Mouse (Mus musculus): ENCODE data around the gene Grid2. TPM values are rescaled to one million over a fixed set of nuclear protein-coding genes. Genes with fewer than 3 reads are reported as not detected.

Gene Grid2
- polyA plus RNA-seq, 1 experiment = 0.06 TPM

DNA sequence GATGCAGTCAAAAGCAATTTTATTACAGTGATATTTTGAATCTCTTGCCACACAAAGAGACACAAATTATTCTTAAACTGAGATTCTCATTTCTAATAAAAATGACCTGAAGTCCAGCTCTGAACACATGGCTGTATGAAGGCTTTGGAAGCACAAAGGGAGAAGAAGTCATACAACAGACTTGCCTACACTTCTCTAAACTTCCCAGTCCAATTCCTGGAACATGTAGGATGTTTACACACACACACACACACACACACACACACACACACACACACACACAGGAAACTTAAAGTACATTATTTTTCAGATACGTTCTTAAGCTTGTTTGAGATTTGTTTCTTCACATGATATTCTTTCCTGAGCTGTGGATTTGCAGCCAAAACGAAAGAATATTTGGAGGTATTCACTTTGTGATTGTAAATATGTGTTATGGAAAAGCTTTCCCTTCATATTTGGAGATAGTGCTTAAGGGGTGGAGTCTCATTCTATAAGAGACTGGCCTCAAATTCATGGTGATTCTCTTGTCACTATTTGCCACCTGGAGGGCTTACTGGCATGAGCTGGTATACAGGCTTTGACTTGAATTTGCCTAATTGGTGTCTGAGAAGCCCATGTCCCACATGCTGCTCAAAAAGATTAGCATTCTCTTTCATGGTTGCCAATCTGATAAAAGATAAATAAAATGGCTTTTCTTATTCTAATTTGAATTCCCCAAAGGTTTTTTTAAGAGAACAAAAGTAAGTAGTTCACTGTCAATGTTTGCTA, 1049.2 kb downstream of the Grid2 start:
- no peaks in the 10 kb centered on the region for H3K36me3 ChIP-seq (ENCODE audit: control insufficient read depth, insufficient read depth, low read length)
- H3K27me3 ChIP-seq (ENCODE audit: control insufficient read depth, insufficient read depth, low read length) = no peaks in the 10 kb centered on the region
- H3K4me1 ChIP-seq (ENCODE audit: control insufficient read depth, insufficient read depth, low read length) = no peaks in the 10 kb centered on the region
- TF ChIP-seq POLR2A (IDR thresholded peaks at IDR 0.05; ENCODE audit: control insufficient read depth, low read depth, low read length) = no peak
- no peak for TF ChIP-seq CTCF (IDR thresholded peaks at IDR 0.05; ENCODE audit: control insufficient read depth, insufficient read depth, insufficient replicate concordance, low read depth, low read length)
- H3K27ac ChIP-seq (ENCODE audit: control insufficient read depth, insufficient read depth, low read depth, low read length) = no peak overlapping the region
- H3K4me3 ChIP-seq (ENCODE audit: control insufficient read depth, low read depth, low read length) = no peak overlapping the region

- TF ChIP-seq CTCF (IDR thresholded peaks at IDR 0.05; ENCODE audit: control insufficient read depth, insufficient read depth, insufficient replicate concordance, low read depth, low read length) (no peak), POLR2A (IDR thresholded peaks at IDR 0.05; ENCODE audit: control insufficient read depth, low read depth, low read length) (no peak)
- H3K27ac ChIP-seq (ENCODE audit: control insufficient read depth, insufficient read depth, low read depth, low read length) = no peak overlapping the region
- no peaks in the 10 kb centered on the region for H3K36me3 ChIP-seq (ENCODE audit: control insufficient read depth, insufficient read depth, low read length)
Observed at GRCm38 (mm10) chr6:64308631-64309030, 1053.0 kb downstream of the Grid2 start.

GRCm38 (mm10) chr6:64313132-64313531, 1057.5 kb downstream of the Grid2 start:
- Histone ChIP-seq H3K36me3 (ENCODE audit: control insufficient read depth, insufficient read depth, low read length) (no peaks in the 10 kb centered on the region), H3K27ac (ENCODE audit: control insufficient read depth, insufficient read depth, low read depth, low read length) (no peak overlapping the region), H3K4me3 (ENCODE audit: control insufficient read depth, low read depth, low read length) (no peak overlapping the region), H3K27me3 (ENCODE audit: control insufficient read depth, insufficient read depth, low read length) (no peaks in the 10 kb centered on the region), H3K4me1 (ENCODE audit: control insufficient read depth, insufficient read depth, low read length) (no peaks in the 10 kb centered on the region)
- TF ChIP-seq POLR2A (IDR thresholded peaks at IDR 0.05; ENCODE audit: control insufficient read depth, low read depth, low read length) (no peak), CTCF (IDR thresholded peaks at IDR 0.05; ENCODE audit: control insufficient read depth, insufficient read depth, insufficient replicate concordance, low read depth, low read length) (no peak)

More at GRCm38 (mm10) chr6:64308631-64309030, 1053.0 kb downstream of the Grid2 start:
- H3K4me3 ChIP-seq (ENCODE audit: control insufficient read depth, low read depth, low read length) = no peak overlapping the region
- H3K4me1 ChIP-seq (ENCODE audit: control insufficient read depth, insufficient read depth, low read length) = no peaks in the 10 kb centered on the region
- H3K27me3 ChIP-seq (ENCODE audit: control insufficient read depth, insufficient read depth, low read length) = no peaks in the 10 kb centered on the region

GRCm38 (mm10) chr6:64326936-64327335, 1071.3 kb downstream of the Grid2 start:
- H3K27ac ChIP-seq (ENCODE audit: control insufficient read depth, insufficient read depth, low read depth, low read length) = no peak overlapping the region
- no peaks in the 10 kb centered on the region for H3K27me3 ChIP-seq (ENCODE audit: control insufficient read depth, insufficient read depth, low read length)
- no peaks in the 10 kb centered on the region for H3K4me1 ChIP-seq (ENCODE audit: control insufficient read depth, insufficient read depth, low read length)
- no peaks in the 10 kb centered on the region for H3K36me3 ChIP-seq (ENCODE audit: control insufficient read depth, insufficient read depth, low read length)
- no peak overlapping the region for H3K4me3 ChIP-seq (ENCODE audit: control insufficient read depth, low read depth, low read length)
- TF ChIP-seq POLR2A (IDR thresholded peaks at IDR 0.05; ENCODE audit: control insufficient read depth, low read depth, low read length) (no peak), CTCF (IDR thresholded peaks at IDR 0.05; ENCODE audit: control insufficient read depth, insufficient read depth, insufficient replicate concordance, low read depth, low read length) (no peak)

GRCm38 (mm10) chr6:64327876-64328275, 1072.2 kb downstream of the Grid2 start:
- no peak for TF ChIP-seq CTCF (IDR thresholded peaks at IDR 0.05; ENCODE audit: control insufficient read depth, insufficient read depth, insufficient replicate concordance, low read depth, low read length)
- H3K4me3 ChIP-seq (ENCODE audit: control insufficient read depth, low read depth, low read length) = no peak overlapping the region

DNA sequence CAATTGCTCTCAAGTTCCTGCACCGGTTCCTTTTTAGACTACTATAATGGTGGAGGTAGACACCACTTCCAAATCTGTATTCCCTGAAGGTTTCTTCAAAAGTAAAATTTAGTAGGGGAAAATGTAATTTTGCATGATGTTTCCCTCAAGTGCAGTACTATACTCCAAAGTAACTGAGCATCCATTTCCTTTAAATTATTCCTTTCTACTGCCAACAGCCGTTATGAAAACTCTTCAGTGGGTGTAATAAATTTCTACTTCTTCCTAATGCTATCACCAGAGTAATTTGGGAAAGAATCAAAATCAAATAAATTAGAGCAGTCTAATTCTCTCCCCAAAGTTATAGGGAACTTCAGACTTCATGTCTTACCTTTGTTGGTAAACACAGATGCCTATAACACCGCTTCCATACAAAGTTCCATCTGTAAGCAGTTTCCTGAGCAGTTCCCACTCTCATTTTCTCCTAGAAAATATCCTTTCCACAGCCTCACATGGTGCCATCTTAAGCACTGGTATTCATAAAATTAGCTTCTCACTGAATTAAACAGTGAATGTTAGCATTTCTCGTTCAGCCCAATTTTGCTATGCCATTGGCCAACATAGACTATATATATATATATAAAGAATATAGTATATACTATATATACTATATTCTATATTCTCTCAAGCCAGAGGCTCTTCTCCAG, 1142.9 kb downstream of the Grid2 start:
- no peaks in the 10 kb centered on the region for H3K27me3 ChIP-seq (ENCODE audit: control insufficient read depth, insufficient read depth, low read length)
- H3K36me3 ChIP-seq (ENCODE audit: control insufficient read depth, insufficient read depth, low read length) = no peaks in the 10 kb centered on the region
- no peaks in the 10 kb centered on the region for H3K4me1 ChIP-seq (ENCODE audit: control insufficient read depth, insufficient read depth, low read length)
- no peak overlapping the region for H3K4me3 ChIP-seq (ENCODE audit: control insufficient read depth, low read depth, low read length)
- no peak overlapping the region for H3K27ac ChIP-seq (ENCODE audit: control insufficient read depth, insufficient read depth, low read depth, low read length)
- no peak for TF ChIP-seq CTCF (IDR thresholded peaks at IDR 0.05; ENCODE audit: control insufficient read depth, insufficient read depth, insufficient replicate concordance, low read depth, low read length)
- TF ChIP-seq POLR2A (IDR thresholded peaks at IDR 0.05; ENCODE audit: control insufficient read depth, low read depth, low read length) = no peak

More at GRCm38 (mm10) chr6:64327876-64328275, 1072.2 kb downstream of the Grid2 start:
- Histone ChIP-seq H3K27me3 (ENCODE audit: control insufficient read depth, insufficient read depth, low read length) (no peaks in the 10 kb centered on the region), H3K4me1 (ENCODE audit: control insufficient read depth, insufficient read depth, low read length) (no peaks in the 10 kb centered on the region), H3K27ac (ENCODE audit: control insufficient read depth, insufficient read depth, low read depth, low read length) (no peak overlapping the region), H3K36me3 (ENCODE audit: control insufficient read depth, insufficient read depth, low read length) (no peaks in the 10 kb centered on the region)

- Histone ChIP-seq H3K27ac (ENCODE audit: control insufficient read depth, insufficient read depth, low read depth, low read length) (no peak overlapping the region), H3K4me1 (ENCODE audit: control insufficient read depth, insufficient read depth, low read length) (no peaks in the 10 kb centered on the region), H3K4me3 (ENCODE audit: control insufficient read depth, low read depth, low read length) (no peak overlapping the region), H3K36me3 (ENCODE audit: control insufficient read depth, insufficient read depth, low read length) (no peaks in the 10 kb centered on the region), H3K27me3 (ENCODE audit: control insufficient read depth, insufficient read depth, low read length) (no peaks in the 10 kb centered on the region)
- no peak for TF ChIP-seq CTCF (IDR thresholded peaks at IDR 0.05; ENCODE audit: control insufficient read depth, insufficient read depth, insufficient replicate concordance, low read depth, low read length)
Observed at GRCm38 (mm10) chr6:64427658-64428057, 1172.0 kb downstream of the Grid2 start.
